Mouse (Mus musculus) erythroblast, embryonic 14.5 days (primary cell): ENCODE measurements around the gene BC049715.

Experiments used
- GATA1 ChIP-seq: IDR thresholded peaks from 2 replicates; pipeline ENCODE4 v1.6.1; 2012; ENCODE audit warnings: low read length, inconsistent platforms, mixed read lengths
- TAL1 ChIP-seq: IDR thresholded peaks from 3 replicates; pipeline ENCODE4 v1.6.1; 2012; ENCODE audit warnings: low read length, inconsistent platforms, mixed read lengths

DNA sequence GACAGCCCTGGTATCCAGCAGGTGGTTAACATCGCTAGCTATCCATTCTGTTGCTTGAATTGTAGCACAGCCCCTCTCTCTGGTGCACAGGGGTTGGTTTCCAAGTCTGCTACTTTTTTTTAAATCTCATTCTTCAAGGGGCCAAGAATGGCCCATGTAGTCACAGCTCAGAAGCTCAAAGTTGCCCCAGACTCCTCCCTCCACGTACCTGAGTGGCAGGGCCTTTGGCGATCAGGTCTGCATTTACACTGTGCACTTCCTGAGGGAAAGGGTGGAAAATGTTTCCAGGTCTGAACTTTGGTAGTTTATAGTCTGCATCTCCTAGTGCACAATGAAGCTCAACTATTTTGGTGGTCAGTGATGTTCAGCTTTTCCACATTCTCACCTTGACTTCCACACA, 19.8 kb downstream of the BC049715 start:
- TF ChIP-seq GATA1 (no peak), TAL1 (no peak)
